Mouse (Mus musculus) left cerebral cortex, adult 11 months (tissue): Measurements from ENCODE around the gene Zcchc7.

ENCODE experiments used
- DNase-seq: peaks from one replicate; pipeline ENCODE4 v3.0.0; 2022; ENCODE audit warnings: low spot score

Zcchc7 gene

DNA sequence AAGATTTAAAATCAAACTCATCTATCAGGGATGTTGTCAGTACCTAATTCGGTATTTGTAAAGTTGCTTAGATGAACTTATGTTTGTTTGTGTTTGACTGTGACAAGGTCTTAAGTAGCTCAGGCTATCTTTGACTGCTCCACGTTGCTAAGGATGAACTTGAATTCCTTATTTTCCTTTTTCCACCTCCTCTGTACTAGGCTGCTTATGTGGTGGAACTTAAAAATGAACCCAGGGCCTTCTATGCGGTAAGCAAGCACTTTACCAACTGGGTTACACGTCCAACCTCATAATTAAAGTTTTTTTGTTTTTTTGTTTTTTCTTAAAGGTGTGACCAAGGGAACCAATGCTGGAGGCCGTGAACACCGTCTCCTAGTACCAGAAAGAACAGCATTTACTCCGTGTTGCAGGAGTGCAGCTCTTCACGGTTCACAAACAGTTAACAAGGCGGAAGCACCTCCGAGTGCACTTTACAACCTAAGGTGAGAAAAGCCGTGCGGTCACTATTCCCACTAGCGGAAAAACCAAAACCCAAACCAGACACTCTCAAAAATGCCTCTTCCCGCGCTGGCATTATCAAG lies at the start of gene Zcchc7:
Gene Zcchc7 (plus strand): TSS at position 325 of the 581 bp plus-strand sequence.
- no peak for DNase-seq

DNA sequence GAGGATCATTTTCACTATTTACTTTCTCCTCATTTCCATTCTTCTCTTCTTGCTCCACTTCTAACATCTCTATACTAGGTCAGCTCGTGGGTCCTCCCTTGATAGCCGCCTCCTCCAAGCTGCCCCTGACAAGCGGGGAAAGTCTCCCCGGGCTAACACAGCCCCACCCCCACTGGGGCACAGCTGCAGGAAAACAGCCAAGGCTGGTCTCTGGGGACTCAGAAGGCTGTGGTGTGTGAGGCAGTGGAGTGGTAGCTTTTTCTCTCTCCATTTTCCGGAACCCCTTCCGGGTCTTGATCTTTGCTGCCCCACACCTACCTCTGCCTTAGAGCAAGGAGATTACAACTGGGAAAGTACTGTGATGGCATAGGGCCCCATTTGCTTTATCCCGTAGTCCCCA lies 49.7 kb upstream of the Zcchc7 start:
- DNase-seq: no peak

DNA sequence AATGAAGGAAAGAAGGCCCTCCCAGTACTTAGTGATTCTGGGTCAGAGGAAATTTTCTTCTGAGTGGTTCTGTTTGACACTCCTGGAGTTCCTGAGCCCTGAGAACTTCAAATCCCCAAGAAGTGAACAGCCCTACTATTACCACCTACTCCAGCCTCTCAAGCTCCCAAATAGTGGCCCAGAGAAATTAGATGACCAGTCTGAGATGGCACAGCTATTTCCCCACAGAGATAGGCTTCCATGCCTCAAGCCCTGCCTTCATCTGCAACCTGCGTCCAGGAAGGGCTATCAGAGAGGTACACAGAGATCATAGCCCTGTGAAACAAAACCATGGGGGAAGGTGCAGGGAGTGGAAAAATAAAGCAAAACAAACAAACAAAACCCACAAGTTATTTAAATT lies 48.8 kb upstream of the Zcchc7 start:
- DNase-seq: no peak

DNA sequence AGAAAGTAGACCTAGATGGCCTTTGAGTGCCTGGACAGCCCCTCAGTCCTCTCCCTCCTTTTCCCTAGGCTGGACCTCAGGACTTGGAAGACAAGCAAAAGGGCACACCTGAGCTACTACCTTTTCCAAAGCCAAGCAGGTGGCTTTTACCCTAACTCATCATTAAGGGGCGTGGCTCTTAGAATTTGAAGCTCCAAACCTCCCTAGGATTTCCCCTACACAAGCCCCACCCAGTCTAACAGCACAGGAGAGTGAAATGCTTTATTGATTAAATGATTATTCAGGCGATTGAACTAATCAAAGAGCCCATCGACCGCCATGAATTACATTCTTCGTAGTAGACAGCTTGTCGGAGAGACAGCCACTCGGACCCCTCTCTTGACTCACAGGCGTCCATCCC lies 47.4 kb upstream of the Zcchc7 start:
- no peak for DNase-seq

DNA sequence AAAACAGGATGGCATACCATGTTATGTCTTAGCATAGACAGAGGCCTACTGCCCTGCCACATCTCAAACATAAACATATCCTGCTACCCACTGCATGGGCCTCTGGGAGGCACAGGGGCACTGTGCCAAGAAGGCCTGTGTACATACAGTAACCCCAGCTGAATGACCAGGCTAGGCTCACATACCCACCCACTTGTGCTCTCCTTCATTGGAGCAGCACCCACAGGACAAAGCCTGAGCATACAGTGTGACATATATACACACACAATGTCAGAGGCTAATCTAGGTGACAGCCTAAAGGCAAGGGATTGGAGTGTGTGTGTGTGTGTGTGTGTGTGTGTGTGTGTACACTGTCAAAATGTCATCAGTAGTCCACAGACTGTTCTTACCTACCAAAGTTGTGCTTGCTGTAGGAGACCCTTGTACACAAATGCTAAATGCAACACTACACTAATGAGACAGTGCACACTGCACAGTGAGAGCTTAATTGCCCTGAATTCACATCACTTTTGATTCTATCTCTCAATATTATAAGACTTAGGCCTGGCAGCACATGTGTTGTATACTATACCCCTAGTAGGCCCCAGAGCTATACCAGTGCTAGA lies 46.5 kb upstream of the Zcchc7 start:
- DNase-seq: no peak

DNA sequence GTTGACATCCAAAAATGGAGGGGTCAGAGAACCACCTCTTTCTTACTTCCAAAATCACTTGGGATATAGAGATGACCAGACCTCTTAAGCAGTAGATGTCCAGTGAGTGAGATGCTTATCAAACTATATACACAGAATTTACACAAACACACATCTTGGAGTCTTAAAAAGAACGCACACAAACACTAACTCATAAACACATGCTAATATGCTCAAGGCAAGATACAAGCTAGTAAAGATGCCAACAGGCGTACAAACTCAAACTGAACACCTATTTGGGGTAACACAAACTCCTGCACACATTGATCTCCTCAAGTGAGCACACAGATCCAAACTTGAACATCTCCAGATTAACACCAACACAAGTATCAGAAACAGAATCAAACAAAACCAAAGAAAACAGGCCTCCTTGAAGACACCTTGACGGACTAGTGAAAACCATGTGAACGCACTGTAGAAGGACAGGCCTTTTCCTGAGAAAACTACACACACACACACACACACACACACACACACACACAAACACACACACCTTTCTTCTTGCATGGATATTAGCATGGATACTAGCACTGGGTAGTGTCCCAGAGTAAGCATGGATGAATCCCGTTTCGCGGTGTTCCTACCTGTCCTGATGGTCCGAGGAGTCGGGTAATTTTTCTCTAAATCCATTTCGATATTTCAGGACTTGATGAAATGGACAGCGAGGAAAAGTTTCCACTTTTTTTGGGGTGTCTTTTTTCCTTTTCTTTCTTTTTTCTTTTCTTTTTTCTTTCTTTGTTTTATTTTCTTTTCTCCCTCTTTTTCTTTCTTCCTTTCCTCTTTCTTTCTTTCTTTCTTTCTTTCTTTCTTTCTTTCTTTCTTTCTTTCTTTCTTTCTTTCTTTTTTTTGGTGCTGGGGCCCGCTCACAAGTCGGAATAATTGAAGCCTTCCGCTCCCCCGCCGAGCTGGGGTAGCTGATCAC lies 45.7 kb upstream of the Zcchc7 start, which contains the start of gene Pax5:
Gene Pax5 (minus strand): TSS at position 748 of the 961 bp plus-strand sequence.
- DNase-seq: no peak

DNA sequence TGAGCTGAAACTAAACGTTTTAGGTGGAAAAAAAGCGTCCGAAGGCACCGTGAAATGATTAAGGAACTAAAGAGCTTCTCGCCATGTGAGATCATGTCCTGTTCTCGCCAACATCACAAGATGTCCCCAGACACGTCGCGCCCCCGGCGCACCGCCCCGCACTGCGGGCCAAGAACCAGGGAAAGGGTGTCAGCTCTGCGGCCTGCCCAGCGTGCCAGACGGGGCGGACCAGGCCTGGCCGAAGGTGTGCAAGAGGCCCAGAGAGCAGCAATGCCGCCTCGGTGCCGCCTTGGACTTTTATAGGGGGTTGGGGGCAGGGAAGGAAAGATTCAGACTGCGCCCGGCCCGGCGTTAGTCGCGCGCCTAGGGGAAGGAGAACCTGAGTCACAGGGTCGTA lies 45.0 kb upstream of the Zcchc7 start:
- DNase-seq: no peak

DNA sequence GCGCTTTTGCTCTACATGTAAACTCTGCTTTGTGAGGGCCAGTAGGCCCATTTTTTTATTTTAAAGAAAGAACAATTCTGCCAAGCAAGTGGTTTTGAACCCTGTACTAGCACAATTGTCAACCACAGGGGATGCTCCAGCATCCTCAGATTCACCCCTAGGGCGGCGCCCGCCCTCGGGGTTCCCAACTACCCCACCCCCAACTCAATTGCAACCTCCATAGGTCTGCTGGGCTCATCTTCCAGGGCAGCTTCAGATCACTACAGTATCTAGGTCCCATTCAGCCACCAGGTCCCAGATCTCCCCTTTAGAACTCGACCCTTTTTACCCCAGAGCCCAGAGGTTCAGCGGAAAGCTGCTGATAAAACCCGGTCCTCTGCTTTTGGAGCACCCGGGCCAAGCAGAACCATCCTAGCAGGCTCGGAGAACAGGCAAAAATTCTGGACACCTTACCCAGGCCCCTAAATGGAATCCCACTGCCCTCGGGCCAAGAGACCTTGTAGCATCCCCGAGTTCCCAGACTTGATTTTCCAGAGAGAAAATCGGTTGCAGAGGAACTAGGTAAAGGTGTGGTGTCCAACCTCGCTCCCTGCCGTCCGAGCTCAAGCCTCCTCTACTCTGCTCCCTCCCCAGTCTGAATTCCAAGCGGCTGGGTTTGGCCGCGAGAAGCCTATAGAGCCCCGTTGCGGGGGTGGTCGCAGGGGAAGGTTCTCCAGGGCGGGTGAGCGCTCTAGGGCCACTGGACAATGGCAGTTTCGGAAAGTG lies 44.4 kb upstream of the Zcchc7 start:
- DNase-seq: no peak

DNA sequence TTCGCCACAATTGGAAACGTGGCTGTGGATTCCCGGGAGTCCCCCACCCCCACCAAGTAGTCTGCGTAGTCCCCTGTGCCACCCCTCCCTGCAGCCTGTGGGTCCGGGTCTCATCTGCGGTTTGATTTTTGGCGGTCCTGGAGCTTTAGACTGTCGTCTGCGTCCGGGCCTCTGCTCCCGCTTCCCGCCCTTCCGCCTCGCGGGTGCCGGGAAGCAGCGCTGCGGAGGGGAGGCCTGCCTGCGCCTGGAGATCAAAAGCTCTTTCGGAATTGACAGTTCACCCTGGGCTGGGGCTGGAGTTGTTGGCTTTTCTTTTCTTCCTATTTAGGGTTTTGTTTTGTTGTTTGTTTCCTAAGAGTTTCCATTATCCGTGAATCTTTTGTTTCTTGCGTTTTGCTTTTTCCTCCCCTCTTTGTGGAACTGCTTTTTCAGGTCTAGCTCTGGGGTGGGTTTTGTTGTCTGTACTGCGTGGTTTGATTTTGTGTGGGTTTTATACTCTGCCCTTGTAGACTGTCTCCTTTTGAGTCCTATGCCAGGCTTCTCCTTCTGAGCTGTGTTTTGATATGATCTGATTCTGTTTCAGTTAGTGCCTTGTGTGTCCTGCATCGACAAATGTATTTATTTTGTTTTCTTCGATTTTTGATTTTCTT lies 43.5 kb upstream of the Zcchc7 start:
- no peak for DNase-seq

DNA sequence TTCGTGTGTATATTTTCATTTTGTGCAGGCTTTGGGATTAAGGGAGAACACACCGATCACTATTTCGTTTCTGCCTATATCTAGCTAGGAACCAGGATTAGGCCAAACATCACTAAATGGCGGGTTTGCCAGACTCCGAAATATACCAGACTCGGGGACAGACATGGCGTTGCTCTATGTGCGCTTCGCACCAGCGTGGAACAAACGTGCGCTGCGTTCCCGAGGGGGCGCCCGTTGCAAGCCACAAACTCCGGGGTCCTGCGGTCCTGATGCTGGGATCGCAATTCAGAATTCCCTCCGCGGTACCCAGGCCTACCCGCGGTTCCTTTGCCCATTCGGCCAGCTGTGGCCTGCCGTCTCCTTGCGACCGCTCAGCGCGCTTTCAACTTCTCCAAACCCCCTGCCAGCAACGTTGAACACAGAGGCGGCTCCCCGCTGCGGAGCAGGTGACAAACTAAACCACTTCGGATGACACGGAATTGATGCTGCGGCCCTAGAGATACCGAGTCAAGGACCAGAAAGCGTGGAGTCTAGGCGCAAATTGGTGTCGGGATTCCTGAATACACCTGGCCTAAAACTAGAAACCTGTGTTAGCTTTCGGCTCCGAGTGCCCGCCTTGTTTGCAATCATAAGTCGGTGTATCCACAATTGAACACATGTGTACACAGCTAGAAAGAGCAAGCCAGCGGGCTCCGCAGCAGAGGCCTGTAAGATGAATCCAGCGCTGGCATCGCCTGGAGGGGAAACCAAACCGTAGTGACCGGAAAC lies 42.7 kb upstream of the Zcchc7 start:
- no peak for DNase-seq

DNA sequence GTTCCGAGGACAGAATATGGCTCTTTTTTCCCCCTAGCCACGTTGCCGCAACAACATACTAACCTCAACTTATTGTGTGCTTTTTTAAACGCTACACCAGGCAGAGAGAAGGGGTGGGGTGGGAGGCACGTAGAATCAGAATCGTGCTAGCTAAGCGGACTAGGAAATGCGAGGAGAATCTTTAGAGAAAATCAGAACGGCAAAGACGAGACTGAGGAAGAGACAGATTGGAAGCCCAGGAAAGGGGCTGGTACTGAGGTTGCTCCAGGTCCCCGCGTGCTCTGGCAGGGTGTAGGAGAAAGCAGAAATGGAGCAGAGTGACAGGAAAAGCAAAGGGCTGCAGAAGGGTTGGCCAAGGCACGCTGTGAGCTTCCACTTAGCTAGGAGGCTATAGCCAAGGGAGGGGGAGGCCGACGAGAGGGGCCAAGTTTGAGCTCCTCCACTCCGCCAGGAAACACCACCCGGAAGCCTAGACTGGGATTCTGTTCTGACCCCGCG lies 42.1 kb upstream of the Zcchc7 start:
- DNase-seq: no peak

DNA sequence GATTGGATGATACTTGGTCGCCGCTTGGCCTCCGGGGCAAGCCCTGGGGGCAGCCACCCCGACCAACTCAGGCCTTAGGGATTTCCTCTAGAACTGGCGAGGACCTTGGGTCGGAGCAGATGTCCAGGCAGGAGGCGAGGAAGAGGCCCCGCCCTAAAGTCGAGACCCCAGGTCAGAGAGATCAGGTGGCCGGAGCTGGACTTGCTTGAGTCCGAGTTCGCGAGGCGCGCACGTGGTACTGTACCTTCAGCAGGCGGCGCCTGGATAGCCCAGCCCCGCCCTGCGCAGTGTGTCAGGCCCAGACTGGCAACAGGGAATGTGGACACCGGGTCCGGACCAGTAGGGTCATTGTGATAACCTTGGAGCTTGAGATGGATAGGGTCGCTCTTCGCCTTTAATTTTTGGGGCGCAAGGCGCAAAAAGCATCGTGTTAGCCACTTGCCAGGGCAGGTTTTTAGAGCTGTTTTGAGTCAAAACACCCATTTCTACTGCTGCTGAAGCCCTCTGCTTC lies 41.5 kb upstream of the Zcchc7 start:
- DNase-seq: no peak

DNA sequence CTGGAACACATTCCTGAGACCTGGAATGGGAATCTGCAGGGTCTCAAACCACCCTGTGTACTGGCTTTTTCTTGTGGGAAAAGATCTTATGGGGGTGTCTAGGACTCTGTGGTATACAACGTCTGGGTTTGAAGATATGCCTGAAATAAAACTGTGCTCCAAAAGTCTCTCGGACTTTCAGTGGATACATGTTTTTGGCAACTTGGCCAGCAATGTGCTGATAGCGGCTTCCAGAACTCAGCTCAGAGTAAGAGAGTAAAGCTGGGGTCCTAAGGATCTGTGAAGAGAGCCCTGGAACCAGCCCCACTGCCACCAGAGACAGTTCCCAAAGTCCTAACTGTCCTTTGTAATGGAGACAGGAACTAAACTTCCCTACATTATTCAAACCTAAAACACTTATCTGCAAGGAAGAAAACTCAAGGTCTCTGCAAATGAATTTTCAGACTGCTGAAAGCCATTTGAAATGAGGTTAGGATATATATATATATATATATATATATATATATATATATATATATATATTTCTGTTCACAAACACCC lies 40.0 kb upstream of the Zcchc7 start:
- DNase-seq: no peak

DNA sequence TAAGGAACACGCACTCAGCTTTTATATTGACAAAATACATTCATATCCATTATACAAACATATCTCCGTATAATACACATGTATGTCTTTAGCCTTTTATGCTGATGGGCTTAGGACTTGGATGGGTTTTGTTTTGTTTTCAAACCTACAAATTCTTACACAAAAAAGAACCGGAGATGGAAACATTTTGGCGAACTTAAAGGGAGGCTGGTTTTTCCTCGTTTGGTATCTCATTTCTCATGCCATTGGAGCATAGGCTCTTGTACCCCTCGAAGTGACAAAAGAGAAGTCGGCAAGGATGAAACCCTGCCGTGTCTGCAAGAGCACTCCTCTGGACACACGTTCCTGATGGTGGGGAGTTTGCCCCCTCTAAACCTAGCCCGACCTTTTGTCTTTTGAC lies 39.3 kb upstream of the Zcchc7 start:
- no peak for DNase-seq

DNA sequence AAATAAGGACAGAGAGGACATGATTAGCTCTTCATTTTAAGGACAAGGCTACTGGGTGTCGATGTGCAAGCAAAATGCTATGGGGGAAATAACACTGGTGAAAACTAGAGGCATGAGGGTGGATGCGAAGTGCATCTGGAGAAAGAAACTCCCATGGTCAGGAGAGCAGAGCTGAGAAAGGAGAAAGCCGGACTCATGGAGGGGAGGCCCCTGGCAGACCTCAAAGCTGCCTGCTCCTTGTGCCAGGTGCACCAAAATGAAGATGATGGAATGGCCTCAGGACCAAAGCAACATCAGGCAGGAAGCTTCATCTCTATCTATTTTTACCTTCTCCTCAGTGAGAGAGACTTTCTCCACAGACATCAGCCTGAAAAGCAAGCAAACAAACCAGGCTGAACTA lies 38.0 kb upstream of the Zcchc7 start:
- DNase-seq: no peak

DNA sequence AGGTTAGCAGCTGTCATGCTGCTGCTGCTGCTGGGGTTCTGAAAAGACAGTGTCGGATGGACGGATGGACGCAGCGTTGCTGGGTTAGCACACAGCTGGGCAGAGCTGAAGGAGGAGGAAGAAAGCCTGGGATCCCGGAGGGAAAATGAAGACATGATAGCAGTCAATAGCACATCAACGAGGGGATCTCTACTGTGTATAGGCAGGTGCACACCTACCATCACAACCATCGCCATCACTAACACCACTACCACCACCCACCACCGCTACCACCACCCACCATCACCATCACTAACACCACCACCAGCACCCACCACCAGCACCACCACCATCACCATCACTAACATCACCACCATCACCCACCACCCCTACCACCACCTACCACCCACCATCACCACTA lies 35.6 kb upstream of the Zcchc7 start:
- DNase-seq: no peak

DNA sequence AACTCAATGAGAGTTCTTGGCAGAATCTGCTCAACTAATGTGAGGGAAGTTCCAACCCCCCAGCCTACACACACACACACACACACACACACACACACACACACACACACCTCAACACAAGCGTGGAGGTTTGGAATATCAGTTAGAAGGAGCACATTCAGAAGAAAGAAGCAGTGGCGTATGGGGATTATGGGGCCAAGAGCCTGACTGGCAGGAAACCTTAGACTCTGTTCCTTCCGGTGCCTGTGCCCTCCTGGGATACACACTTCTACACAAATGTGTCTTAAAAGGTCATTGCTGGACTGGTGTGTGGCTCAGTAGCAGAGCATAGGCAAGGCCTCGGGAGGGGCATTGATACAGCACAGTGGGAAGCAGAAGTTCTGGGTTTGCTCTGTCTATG lies 34.4 kb upstream of the Zcchc7 start:
- DNase-seq: no peak

DNA sequence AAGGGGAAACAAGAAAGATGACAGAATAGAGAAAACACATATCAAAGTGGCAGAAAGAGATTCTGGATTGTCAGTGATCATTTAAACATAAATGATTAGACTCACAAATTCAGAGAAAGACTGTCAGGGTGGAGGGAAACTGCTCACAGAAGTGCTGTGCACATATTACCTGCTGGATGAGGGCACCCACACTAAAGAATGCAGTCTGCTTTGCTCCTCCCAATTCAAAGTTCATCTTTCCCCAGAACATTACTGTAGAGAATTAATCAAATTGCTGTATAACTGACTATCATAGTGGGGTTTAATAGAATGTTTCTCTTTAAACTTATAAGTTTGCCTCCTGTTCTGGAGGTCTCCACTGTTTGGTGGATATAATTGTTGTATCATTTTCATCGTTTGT lies 15.2 kb upstream of the Zcchc7 start:
- no peak for DNase-seq

DNA sequence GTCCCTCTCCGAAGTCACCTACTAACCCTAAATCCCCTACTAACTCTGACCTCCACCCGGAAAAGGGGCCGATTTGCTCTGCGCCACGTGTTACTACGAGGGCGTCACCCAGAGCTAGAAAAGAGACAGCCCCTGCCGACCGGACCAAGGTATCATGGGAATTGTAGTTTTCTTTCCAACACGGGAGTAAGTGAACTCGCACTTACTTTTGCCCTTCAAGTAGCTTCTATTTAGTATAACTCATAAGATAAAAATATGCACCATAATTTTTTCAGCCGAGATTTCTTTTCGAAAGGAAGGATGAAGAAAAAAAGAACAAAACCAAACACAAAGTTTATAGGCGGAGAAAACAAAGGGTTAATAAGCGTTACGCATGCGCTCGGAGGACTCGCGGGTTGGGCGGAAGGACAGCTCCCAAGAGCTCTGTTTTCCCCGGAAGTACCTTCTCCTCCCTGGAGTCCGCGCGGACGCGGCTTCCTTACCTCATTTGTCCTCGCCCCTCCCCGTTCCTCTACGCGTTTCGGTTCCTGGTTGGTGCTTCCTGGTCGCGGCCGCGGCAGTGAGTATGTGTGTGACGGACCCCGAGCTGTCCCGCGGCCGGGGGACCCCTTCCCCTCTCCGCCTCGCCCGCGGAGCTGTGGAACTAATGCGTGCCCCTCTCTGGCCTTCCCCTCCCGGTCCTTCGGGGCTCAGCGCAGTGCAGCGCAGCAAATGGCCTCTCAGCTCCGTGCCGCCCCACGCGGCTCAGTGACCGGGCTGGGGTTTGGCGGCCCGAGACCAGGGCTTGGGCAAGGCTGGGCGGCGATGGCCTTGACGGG lies 666 bp downstream of the Zcchc7 start:
- DNase-seq: peak; percentile 87
